Mouse (Mus musculus) macrophage (primary cell): ENCODE measurements around the gene Wdsub1. TPM values are rescaled to one million over a fixed set of nuclear protein-coding genes. Genes with fewer than 3 reads are reported as not detected.
A peak's percentile ranks its signal among the peaks of the same experiment; 100 is the strongest.

Source experiments
- H3K27ac ChIP-seq: fragments of 350-480 bp; formaldehyde crosslinking; 2 replicates; pipeline ENCODE4 v1.9.0; 2021
- H3K36me3 ChIP-seq: fragments of 350-480 bp; formaldehyde crosslinking; 2 replicates; pipeline ENCODE4 v1.9.0; 2021; ENCODE audit errors: inconsistent target
- H3K4me3 ChIP-seq: fragments of 350-480 bp; formaldehyde crosslinking; 2 replicates; pipeline ENCODE4 v1.9.0; 2021; ENCODE audit errors: inconsistent target
- H3K79me2 ChIP-seq: fragments of 350-480 bp; formaldehyde crosslinking; 2 replicates; pipeline ENCODE4 v1.9.0; 2021; ENCODE audit errors: inconsistent target
- WGBS: methylation state at CpG from one replicate; pipeline ENCODE4 v1.1.7; 2026; ENCODE audit warnings: inconsistent platforms; ENCODE audit not compliant: missing documents; 5-methylcytosine and 5-hydroxymethylcytosine counted together
- polyA plus RNA-seq: library from polyadenylated mRNA; stranded (reverse); fragments of 250-400 nt; gene quantifications from 3 replicates; pipeline ENCODE4 v1.2.4, GENCODE M21; 2018; ENCODE audit warnings: inconsistent platforms
- total RNA-seq, 78 experiments: library from RNA; depleted of rRNA; stranded (reverse); fragments of 250-400 nt; gene quantifications; 1 replicate in 9 of 78; 2 replicates in 24 of 78; 3 replicates in 43 of 78; 4 replicates in 2 of 78; pipeline ENCODE4 v1.2.4; 2018; ENCODE audit warnings: inconsistent platforms in 56 of 78

The Wdsub1 gene
- 10 to 100 TPM; 14.6 to 56.4 (median 27.5) TPM for total RNA-seq (2018; cell fraction: chromatin; rRNA removed)
- total RNA-seq (2018; cell fraction: cytosol; rRNA removed), result 10 to 100 TPM; 12.8 to 24.5 (median 18.9) TPM
- 10 to 100 TPM; 14.8 to 48.9 (median 23.0) TPM for total RNA-seq (2018; cell fraction: nucleus; rRNA removed)
- polyA plus RNA-seq, result 14.7 to 19.6 TPM (median 15.9 TPM) in 3 replicates

DNA sequence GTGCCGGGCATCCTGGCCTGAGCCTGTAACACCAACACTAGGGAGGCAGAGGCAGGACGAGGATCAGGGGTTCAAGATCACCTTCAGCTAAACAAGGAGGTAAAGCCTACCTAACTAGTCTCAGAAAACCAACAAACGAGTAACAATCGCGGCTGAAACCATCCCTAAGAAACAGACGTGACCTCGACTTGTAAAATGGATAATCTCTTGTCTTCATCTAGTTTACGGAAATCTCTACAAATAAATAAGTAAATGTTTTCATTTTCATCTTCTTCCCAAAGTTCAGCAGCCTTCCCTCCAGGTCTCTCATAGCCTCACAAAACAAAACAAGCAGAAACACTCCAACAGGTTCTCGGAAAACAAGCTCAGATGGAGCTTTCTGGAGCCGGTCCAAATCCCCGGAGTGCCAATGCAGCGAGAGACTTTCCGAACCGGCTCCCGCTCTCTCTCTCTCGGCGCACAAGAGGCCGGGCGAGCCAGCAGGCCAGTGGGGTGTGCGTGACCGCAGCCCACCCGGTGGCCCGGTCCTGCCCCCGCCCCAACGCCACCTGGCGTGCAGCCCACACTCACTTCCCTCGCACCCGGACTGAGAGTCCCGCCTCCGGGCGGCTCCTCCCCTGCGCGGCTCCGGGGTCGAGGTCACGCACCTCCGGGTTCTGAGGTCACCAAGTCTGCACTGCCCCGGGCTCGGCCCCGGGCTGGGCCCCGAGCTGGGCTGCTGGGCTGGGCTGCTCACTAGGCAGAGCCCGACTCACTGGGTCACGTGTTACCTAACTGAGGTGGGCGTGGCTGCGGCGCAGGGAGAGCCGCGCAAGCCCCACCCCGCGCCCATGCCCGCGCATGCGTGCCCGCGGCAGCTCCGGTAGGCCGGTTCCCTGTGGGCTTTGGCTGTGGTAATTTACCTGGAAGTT, at the start of gene Wdsub1:
Gene Wdsub1 (minus strand): TSS at position 761 of the 911 bp plus-strand sequence.
- Histone ChIP-seq H3K27ac (peak within 1 kb of the TSS; percentile 51), H3K36me3 (no peaks in the 10 kb centered on the region)
- WGBS, result 1% methylated on average over 57 of the region's 57 CpGs

DNA sequence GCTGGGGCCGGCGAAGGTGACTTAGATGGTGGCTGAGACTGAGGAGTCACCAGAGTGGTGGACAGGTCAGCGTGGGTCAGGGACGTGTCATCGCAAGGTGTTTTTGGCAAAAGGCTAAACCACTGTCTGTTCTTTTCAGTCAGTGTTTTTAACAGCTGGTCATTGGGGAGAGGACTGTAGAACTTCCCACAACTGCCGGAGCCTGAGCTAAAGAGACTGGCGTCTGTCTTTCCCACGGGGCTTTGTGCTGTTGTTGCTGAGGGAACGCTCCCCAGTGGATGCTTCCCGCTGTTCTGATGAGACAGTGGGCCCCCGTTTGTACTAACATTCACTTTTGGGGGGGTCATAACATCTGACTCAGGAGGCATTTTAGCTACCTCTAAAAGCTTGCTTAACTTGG, 31.2 kb upstream of the Wdsub1 start:
- WGBS, result 92% methylated on average over 10 of the region's 11 CpGs
- no peak overlapping the region for H3K4me3 ChIP-seq
- peaks cover 88% of the 10 kb centered on the region for H3K36me3 ChIP-seq
- no peak overlapping the region for H3K27ac ChIP-seq
- no peaks in the 10 kb centered on the region for H3K79me2 ChIP-seq

More for the DNA sequence above, at the start of gene Wdsub1:
- peak within 1 kb of the TSS; percentile 54 for H3K4me3 ChIP-seq
- no peaks in the 10 kb centered on the region for H3K79me2 ChIP-seq

DNA sequence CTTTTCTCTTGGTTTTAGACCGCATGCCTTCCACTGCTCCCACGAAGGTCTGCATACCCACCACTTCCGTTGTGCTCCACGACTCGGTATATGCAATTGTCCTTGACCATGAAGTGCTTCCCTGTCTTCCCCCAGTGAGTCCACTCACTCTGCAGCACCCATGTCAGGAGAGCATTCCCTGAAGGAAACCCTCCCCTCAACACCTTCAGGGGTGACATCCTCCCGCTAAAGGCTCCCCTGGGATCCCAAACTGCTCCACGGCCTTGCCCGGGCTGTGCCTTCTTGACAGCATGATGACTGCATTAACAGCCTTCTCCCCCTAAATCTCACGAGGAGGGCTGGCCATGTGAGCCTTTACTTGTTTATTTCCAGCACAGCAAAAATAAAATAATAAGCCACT, 25.7 kb upstream of the Wdsub1 start:
- WGBS, result 91% methylated on average over 9 of the region's 9 CpGs
- no peak overlapping the region for H3K4me3 ChIP-seq
- no peak overlapping the region for H3K27ac ChIP-seq
- H3K36me3 ChIP-seq, result peaks cover 69% of the 10 kb centered on the region
- no peaks in the 10 kb centered on the region for H3K79me2 ChIP-seq

DNA sequence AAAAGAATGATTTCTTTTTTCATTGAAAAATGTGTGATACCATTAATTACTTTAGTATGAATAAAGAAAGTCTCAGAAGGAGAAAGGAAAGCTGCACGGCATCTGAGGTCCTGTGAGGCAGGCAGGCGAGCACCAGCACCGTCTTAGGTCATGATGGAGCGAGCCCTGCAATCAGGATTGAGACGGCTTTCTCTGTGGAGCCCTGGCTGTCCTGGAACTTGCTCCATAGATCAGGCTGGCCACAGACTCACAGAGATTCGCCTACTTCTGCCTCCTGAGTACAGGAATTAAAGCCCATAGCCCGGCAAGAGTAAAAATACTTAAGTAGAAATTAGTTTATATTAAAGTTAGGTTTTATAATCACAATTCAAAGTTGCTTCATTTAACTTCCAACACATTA, 21.6 kb upstream of the Wdsub1 start:
- H3K4me3 ChIP-seq, result no peak overlapping the region
- peaks cover 63% of the 10 kb centered on the region for H3K36me3 ChIP-seq
- H3K27ac ChIP-seq, result no peak overlapping the region
- 94% methylated on average over 6 of the region's 7 CpGs for WGBS
- H3K79me2 ChIP-seq, result no peaks in the 10 kb centered on the region

DNA sequence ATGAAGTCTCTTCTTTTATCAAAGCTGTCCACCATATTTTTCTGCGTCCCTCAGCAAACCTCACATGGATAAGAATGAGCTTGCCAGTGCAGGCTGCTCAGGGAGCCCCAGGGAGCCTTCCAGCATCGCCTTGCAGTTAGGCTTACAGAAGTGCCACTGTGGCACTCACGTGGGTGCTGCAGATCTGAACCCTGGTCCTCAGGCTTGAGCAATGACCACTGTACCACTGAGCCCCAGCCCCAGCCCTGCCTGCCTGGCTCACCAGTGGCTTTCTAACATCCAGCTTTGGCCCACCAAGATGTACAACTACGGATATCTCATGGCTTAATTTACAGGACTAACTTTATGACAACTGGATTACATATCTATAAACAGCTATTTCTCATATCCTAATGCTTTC, 16.3 kb upstream of the Wdsub1 start:
- Histone ChIP-seq H3K36me3 (peaks cover 43% of the 10 kb centered on the region), H3K79me2 (no peaks in the 10 kb centered on the region), H3K27ac (no peak overlapping the region), H3K4me3 (no peak overlapping the region)
- WGBS, result 95% methylated on average over 4 of the region's 4 CpGs

DNA sequence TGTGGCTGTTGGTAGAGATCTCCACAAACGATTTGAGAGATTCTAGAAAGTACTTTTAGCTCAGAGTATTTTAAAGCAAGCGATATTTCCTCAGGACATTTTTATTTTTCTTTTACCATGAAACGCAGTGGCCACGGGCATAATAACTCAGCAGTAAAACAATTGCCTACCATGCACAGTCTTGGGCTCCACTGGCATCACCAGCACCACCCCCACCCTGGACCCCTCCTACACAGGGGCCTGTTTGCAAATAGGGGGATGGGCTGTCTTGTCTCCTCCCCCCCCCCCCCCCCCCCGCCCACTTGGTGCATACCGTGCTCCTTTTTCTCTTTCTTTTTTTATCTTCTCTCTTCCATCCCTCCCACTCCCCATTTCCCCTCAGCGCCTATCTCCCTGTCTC, 15.7 kb upstream of the Wdsub1 start:
- no peak overlapping the region for H3K4me3 ChIP-seq
- WGBS, result 96% methylated on average over 5 of the region's 7 CpGs

DNA sequence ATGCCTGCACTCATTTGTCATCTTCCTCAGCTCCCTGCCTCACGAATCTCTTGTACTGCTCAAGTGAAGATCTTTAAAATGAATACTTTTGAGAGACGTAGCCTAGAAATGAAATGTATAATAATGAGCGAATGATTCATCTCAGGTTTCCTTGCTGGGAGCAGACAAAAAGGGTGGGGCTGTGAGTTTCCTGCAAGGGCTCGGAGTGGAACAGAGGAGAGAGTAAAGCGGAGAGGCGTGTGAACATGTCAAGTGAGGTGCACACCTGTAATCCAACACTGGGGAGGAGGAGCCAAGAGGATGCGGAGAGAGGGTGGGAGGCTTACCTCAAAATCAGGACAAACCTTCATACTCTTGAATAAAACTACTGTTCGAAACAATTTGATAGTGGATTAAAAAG, 14.4 kb upstream of the Wdsub1 start:
- Histone ChIP-seq H3K4me3 (no peak overlapping the region), H3K36me3 (peaks cover 26% of the 10 kb centered on the region), H3K27ac (no peak overlapping the region), H3K79me2 (no peaks in the 10 kb centered on the region)
- WGBS, result 89% methylated on average over 8 of the region's 8 CpGs

More for the DNA sequence above, 15.7 kb upstream of the Wdsub1 start:
- Histone ChIP-seq H3K36me3 (peaks cover 38% of the 10 kb centered on the region), H3K27ac (no peak overlapping the region), H3K79me2 (no peaks in the 10 kb centered on the region)

DNA sequence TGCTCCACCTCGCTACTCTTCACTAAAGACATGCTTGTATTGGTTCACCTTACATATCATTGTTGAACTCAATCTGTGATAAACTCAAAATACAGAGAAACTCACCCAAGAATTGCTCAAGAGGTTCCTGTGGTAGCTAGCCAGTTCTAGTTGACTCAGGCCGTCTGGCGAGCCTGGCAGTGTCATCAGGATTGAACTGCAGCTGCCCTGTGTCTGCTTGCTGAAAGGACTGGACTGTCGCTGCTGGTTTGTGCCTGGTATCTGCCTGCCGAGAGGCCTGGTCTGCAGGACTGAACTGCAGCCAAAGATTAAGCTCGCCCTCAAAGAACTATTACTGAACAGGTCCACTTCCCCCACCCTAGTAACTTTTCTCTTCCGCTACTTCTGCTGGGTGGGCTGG, 14.0 kb upstream of the Wdsub1 start:
- H3K36me3 ChIP-seq, result peaks cover 22% of the 10 kb centered on the region
- 90% methylated on average over 7 of the region's 7 CpGs for WGBS
- no peaks in the 10 kb centered on the region for H3K79me2 ChIP-seq
- H3K4me3 ChIP-seq, result no peak overlapping the region
- H3K27ac ChIP-seq, result no peak overlapping the region

DNA sequence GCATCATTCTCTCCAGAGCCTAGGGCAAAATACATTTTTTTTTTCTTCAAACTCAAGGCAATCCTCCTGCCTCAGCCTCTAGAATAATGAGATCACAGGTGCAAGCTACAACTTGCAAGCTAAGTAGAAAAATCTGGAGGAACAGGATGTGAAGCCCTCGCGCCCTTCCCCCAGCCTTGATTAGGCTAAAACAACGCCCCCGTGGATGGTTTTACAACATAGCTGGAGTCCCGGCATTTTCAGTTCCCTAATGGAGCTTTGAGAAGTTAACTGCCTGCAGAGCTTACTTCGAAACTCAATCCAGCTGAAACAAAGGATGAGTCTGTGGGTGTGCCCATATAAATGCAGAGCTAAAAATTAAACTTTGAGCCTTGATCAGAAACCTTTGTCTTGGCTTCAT, 7.3 kb upstream of the Wdsub1 start:
- H3K79me2 ChIP-seq, result no peaks in the 10 kb centered on the region
- WGBS, result 13% methylated on average over 4 of the region's 6 CpGs
- no peak overlapping the region for H3K4me3 ChIP-seq
- H3K36me3 ChIP-seq, result no peaks in the 10 kb centered on the region
- H3K27ac ChIP-seq, result 0 out of 2 replicates have a peak overlapping the region, but pooled peaks have one; percentile 5

DNA sequence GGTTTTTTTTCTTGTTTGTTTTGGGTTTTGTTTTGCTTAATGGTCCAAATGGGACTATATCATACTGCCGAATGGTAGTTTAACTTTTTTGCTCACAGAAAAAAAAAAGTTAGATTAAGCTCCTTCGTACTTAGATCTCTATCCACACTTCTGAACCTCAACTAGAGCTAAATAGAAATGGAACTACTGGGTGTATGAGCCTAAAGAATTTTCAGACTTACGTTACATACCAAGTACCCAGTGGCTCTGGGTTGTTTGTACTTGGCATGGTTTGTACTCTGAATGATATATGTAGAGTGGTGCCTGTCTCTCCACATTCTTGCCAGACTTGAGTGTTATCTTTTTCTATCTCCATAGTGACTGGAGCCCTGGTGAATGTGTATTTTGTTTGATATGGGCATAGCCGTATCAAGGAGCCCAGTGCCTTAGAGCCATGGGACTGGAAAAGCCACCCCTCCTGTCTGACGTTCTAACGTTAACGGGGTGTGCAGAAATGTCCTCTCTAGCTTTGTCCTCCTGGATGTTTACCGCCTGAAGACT, 421 bp upstream of the Wdsub1 start:
- WGBS, result 66% methylated on average over 8 of the region's 8 CpGs
- no peak overlapping the region for H3K27ac ChIP-seq

DNA sequence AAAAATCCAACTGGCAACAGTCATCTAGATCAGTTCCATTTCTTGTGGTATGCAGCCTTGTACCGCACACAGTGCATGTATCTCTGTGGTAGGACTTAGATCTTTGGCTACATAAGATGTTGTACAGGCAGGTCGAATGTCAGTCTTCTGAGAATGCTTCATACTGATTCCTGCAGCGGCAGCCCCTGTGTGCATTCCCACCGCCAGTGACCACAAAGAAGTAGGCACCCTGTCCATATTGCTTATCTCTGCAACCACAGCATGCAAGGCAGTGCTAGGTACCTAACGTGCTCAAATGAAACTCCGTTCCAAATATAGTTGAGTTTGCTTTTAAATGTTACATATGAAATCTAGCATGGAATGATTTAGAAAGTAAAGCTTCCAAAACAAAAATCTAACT, 987 bp downstream of the Wdsub1 start:
- Histone ChIP-seq H3K4me3 (peak overlapping the region; percentile 54), H3K79me2 (no peaks in the 10 kb centered on the region), H3K36me3 (no peaks in the 10 kb centered on the region), H3K27ac (peak overlapping the region; percentile 51)
- 27% methylated on average over 6 of the region's 6 CpGs for WGBS

More for the DNA sequence above, 421 bp upstream of the Wdsub1 start:
- H3K79me2 ChIP-seq, result no peaks in the 10 kb centered on the region
- H3K4me3 ChIP-seq, result peak overlapping the region; percentile 32
- H3K36me3 ChIP-seq, result no peaks in the 10 kb centered on the region

DNA sequence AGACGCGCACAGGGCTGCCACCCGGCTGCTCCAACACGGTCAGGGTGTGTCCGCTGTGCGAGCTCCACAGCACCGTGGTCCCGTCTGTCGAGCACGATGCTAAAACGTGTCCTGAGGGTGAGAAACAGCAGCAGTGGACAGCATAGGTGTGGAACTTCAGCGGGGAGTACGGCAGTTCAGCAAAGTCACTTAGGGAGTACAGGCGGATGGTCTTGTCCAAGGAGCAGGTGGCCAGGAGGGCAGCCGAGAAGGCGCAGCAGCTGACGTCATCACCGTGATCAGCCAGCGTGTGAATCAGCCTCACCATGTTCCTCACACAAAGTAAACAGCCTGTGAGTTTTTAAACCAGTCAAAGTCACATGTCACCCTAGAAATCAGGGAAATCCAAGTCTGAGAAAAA, 4.2 kb downstream of the Wdsub1 start:
- no peak overlapping the region for H3K4me3 ChIP-seq
- H3K79me2 ChIP-seq, result no peaks in the 10 kb centered on the region
- WGBS, result 92% methylated on average over 16 of the region's 19 CpGs
- H3K36me3 ChIP-seq, result peaks cover under 1% of the 10 kb centered on the region; the same call in 1 of the 2 replicates
- H3K27ac ChIP-seq, result no peak overlapping the region

DNA sequence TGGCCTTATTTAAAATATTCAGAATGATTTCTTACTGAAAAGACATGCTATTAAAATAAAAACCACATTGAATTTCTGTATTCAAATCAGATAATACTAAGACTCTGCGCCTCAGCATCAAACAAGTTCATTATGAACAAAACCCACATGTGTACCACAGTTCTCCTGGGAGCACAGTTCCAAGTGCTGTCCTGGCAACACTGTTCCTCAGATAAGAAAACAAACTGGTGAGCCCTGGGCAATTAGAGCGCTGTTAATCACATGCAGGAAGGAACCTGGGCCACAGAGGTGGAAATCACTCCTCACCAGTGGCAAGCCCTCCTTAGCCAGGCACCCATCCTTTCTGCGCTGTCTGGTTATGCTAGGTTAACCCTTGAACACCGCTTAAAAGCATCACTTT, 5.1 kb downstream of the Wdsub1 start:
- H3K79me2 ChIP-seq, result no peaks in the 10 kb centered on the region
- WGBS, result 82% methylated on average over 4 of the region's 4 CpGs
- peaks cover 6% of the 10 kb centered on the region; the same call in 1 of the 2 replicates for H3K36me3 ChIP-seq
- H3K27ac ChIP-seq, result no peak overlapping the region
- H3K4me3 ChIP-seq, result no peak overlapping the region

DNA sequence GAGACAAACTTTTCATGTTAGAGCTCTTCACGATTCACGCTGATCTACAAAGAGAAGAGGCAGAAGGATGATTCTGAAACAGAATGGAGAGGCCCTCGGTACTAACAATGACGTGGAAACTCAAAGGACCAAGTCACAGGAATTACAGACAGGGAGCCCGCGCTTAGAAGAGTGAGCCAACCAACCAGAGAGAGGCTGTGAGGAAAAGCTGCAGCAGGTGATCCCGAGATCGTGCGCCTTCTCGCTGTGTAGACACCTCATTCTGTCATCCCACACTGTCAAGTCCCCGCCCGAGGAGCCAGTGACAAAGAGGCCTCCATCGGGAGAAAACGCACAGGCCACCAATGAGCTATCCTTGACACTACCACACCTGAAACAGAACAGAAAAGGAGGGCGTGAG, 5.9 kb downstream of the Wdsub1 start:
- Histone ChIP-seq H3K27ac (no peak overlapping the region), H3K4me3 (no peak overlapping the region), H3K36me3 (peaks cover 6% of the 10 kb centered on the region; the same call in 1 of the 2 replicates), H3K79me2 (no peaks in the 10 kb centered on the region)
- 96% methylated on average over 15 of the region's 15 CpGs for WGBS

DNA sequence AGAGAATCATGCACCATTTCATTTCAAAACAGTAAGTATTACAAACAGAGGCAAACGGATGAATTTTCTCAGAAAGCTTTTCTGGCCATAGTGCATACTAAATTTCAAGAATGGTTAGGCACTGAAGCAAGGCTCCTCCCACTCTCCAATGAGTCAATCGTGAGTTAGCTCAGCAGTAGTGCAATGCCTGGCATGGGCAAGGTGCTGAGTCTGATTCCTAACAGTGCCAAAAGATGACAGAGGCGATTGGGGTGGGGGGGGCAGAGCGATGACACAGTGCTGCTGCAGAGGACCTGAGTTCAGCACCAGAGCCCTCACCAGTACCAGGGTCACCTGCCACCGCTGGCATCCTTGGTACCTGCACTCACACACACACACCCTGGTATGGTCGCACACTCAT, 11.9 kb downstream of the Wdsub1 start:
- Histone ChIP-seq H3K27ac (no peak overlapping the region), H3K36me3 (0 out of 2 replicates have a peak, but pooled peaks cover 6% of the 10 kb centered on the region), H3K79me2 (no peaks in the 10 kb centered on the region), H3K4me3 (no peak overlapping the region)
- 97% methylated on average over 6 of the region's 6 CpGs for WGBS
